Mouse (Mus musculus): ENCODE measurements around the gene Hist1h2af.
"Not testable (repeated sequence)": the region's sequence is repeated elsewhere in the genome, so short reads cannot be mapped to it uniquely, and the experiment has no call there.

GRCm38 (mm10) chr13:23573898-23574524 is 40.3 kb downstream of the Hist1h2af start, which contains the start of the genes Hist1h2bf and Hist1h2ad:
- not testable (repeated sequence) for TF ChIP-seq CTCF (IDR thresholded peaks at IDR 0.05; ENCODE audit: borderline replicate concordance, insufficient read depth, low read depth, low read length); POLR2A (IDR thresholded peaks at IDR 0.05; ENCODE audit: borderline replicate concordance, insufficient read depth, low read length)

All from cerebellum, adult 2 months (tissue).